Mouse (Mus musculus) colon, adult 2 months (tissue): Measurements from ENCODE around the gene Acer2. TPM values are rescaled to one million over a fixed set of nuclear protein-coding genes. Genes with fewer than 3 reads are reported as not detected.

Experiments used
- polyA plus RNA-seq: library from polyadenylated mRNA; depleted of rRNA; stranded (reverse); fragments of >200 nt; gene quantifications from 2 replicates; pipeline ENCODE4 v1.2.3, GENCODE M21; 2012; rRNA removed

Gene Acer2
- 4.6 and 6.2 TPM in 2 replicates for polyA plus RNA-seq

DNA sequence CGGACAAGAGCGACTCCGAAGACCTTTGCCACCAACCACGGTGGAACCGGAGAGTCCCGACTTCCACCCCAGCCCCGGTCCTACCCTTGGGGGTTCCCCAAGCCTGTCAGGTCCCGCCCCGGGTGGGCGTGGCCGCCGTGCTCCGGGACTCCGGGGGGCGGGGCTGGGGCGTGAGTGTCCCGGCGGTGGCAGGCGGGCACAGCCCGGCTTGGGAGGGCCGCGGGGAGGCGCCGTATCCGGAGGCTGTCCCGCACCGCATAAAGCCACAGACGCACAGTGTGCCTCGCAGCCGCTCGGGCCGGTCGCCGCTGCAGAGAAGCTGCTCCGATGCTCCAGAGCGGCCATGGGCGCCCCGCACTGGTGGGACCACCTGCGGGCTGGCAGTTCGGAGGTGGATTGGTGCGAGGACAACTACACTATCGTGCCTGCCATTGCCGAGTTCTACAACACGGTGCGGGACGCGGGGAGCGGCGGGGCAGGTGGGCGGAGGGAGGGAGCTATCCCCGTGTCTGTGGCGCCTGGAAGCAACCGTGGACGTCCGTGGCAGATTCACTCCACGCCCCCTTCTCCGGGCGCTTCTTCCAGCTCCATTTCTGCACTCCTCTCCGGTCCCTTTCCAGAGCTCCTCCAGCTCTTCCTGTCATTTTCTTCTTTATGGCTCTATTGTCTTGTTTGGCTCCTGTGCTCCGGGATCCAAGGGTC, at the start of gene Acer2:
Acer2 (plus strand) TSS at position 251 of the 702 bp plus-strand sequence.

DNA sequence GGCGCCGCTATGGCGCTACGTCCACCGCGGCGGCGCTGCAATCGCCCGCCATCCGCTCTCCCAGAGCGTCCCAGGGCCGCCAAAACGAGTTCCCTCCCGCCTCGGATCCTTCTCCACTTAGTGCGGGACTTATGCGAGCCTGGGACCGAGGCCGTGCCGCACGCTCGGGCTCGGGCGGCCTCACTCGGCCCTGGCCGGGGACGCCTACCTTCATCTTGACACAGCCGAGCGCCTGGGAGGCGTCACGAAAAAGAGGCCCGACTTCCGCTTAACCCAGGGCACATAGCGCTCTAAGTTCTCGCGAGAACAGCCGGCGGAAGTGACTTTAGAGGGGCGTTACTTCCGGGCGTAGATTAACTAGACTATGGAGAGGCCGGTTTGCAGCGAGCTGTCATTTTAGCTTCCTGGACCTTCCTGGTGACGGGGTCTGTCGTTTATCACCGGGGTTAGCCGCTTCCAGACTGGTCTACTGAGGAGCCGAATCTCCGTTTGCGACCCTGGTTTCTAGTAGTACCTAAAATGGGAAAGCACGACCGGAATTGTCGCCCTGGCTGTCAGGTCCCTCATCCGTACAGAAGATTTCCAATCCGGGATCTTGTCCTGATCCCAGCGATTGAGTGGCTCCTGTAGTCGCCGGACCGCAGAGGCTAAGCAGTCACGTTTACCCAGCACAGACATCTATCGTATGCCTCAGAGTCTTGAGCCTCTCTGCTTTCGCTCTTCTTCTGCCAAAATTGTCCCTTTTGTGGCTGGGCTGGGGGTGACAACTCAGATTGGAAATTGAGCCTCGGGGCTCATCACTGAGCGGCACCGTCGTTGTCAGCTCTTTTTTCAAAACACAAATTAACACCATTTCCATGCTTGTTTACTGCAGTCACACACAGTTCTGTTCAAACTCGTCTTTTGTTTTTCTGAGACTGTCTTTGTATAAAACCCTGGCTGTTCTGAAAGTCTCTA, 16.8 kb upstream of the Acer2 start, which contains the start of gene Rps6:
Rps6 (minus strand) TSS at position 300 of the 957 bp plus-strand sequence.

Other genes with a start within 250 kb of the Acer2 start
- gene Plin2, start 204.3 kb upstream of the Acer2 start, polyA plus RNA-seq = 177 and 200 TPM in 2 replicates
- 7.2 and 7.4 TPM in 2 replicates for gene Dennd4c, start 125.8 kb upstream of the Acer2 start, polyA plus RNA-seq
- gene Rps6, start 17.0 kb upstream of the Acer2 start, polyA plus RNA-seq = 446 and 652 TPM in 2 replicates